Mouse (Mus musculus) kidney, adult 10 weeks (tissue): ENCODE results near the gene Usp30. TPM values are rescaled to one million over a fixed set of nuclear protein-coding genes. Genes with fewer than 3 reads are reported as not detected.

ENCODE experiments used
- polyA plus RNA-seq: library from polyadenylated mRNA; stranded (reverse); fragments of 350-450 nt; fragmentation: Illumina TruSeq; extraction: RNeasy Lipid Tissue Mini Kit (QIAGEN cat#74804); gene quantifications from one replicate; pipeline ENCODE4 v1.2.3, GENCODE M21; 2014; ENCODE audit warnings: low read depth, low replicate concordance

The Usp30 gene
- 1.9 TPM for polyA plus RNA-seq

DNA sequence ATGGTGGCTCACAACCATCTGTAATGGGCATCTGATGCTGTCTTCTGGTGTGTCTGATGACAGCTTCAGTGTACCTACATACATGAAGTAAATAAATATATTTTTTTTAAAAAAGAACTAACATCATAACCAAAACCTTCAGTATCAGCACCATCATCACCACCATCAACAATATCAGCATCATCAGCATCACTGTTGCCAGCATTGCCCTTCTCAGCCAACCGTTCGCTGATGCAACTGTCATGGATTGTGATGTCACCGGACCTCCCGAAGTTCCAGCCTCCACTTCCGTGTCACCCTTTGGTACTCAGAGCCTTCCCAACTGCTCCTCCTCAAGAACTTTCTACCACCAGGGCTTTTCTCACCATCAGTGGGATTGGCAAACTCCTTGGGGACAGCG is at the start of gene Usp30:
Gene Usp30 (plus strand): TSS at position 301 of the 400 bp plus-strand sequence.

DNA sequence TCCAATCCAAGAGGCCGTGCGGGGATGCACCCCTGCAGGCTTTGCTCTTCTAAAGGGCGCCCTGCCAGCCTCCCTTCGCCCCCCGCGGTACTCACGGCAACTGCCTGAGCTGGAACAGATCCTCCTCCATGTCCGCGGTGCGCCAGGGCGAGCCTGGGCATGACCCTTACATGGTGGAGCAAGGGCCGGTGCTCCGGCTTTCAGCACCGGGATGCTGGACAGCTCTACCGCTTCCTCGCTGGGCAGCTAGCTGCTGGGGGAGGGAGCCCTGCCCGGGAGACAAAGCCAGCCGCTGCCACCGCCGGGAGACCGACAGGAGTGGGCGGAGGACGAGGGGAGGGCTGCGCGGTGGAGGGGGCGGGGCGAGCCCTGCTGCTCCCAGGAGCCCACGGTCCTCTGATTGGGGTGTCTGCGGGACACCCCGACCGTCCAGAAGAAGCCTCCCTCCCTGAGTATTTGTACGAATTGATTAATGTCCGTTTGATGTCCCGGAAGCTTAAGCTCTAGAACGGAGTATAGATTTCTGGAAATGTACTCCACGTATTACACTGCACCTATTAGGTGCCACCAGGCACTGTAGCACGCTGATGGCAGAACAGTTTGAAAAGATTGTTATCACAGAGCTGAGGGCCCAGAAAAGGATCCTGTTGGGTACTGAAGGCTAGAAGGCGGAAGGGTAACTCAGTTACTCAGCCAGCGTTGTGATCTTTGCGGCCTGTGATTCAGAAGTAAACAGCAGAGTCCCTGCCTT is 26.0 kb downstream of the Usp30 start, which contains the start of gene Svop:
Gene Svop (minus strand): TSS at position 514 of the 751 bp plus-strand sequence.

DNA sequence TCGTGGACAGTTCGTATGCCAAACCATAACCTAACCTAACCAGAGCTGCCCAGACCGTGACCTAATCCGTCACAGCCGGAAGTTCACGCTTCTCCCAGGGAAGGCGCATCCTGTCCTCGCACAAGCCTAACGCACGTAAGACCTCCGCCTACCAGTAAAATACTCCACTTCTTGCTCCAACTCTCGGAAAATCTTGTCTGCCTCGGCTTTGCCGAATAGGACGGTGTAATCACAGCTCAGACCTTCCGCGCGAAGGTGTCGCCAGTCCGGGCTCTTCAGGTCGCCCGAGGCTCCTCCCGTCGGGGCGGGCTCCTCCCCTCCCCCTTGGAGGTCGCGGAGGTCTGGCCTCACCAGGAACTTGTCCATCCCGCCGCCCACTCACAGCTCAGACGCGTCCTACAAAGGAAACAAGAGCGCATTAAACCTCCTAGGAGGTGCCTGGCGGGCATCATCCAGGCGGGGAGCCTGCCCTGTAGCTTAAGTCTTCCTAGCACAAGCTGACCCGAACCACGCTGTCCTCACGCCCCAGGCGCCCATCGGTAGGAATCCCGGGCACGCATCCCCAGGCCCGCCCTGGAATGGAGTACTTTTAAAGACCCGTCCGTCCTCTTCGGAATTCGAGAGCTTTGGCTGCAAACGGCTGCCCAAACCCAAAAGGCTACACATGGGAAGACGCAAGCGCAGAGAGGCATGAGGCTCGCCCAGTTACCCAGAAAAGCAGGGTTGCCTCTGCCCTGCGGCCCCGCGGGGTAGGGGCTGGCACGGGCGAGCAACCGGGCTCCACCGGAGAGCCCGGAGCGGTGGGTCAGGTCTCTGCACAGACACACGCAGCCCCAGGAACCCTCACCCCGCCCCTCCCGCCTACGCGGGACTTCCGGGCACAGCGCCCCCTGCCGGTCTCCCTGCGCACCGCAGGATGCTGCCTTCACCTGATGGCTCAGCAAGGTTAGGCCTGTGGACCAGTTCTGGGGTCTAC is 62.4 kb downstream of the Usp30 start, which contains the start of gene Alkbh2:
Gene Alkbh2 (minus strand): TSS at position 845 of the 976 bp plus-strand sequence.

DNA sequence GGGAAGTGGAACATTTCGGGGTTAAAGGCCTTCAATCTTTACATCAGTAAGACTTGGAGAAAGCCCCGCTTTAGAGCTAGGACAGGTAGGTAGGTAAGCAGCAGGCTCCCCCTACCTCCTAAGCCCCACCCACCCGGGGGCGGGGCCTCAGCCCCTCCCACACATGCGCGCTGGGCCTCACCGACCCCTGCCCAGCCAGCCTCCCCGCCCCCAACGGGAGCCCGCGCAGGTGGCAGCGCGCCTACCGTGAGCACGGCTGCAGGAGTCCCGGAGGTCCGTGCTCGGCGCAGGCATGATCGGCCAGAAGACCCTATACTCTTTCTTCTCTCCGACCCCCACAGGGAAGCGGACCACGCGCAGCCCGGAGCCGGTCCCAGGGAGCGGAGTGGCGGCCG is 64.9 kb downstream of the Usp30 start, which contains the start of gene Ung:
Gene Ung (plus strand): TSS at position 176 of the 395 bp plus-strand sequence.

DNA sequence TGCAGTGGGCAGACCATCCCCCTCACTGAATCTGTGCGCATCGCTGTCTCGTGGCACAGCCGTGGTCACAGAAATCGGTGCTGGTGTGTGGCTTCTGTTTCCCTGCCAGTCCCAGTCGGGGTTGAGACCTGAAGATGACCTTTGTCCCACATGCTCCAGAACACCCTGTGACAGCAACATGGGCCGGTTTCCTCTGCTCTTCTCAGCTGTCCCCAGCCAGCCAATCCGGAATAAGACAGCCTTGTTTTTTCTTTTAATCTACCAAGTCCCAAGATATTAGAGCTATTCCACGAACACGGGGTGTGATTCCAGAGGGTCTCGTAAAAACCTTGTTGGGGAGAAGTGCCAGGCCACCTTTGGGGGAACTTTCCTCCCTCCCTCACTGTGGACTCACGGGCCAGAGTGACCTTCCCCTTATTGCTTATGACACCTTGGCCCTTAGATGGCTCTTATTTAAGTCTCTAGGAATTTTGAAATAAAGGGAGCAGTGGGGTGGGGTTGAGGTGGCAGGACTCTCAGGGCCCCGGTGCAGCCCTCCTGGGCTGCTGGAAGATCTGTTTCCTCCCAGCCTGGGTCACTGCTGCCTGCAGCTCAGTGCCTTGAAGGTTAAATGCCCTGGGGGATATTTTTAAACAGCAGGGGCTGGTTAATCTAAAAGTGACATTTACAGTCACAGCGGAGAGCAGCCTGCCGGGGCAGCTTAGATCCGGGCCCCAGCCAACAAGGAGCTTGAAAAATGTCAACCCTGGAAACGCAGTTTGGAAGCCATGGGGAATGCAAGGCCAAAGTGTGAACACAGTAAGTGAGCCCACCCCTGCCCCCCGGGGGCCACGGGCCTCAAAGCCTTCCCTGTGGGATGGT is 81.0 kb downstream of the Usp30 start, which contains the start of gene Acacb:
Gene Acacb (plus strand): TSS at position 508 of the 861 bp plus-strand sequence.

Other genes starting within 250 kb of the Usp30 start
- gene Selplg, start 232.8 kb upstream of the Usp30 start, polyA plus RNA-seq: not detected
- 11.6 TPM for gene Coro1c, start 156.7 kb upstream of the Usp30 start, polyA plus RNA-seq
- 3.2 TPM for gene Ssh1, start 71.6 kb upstream of the Usp30 start, polyA plus RNA-seq
- gene Dao, start 61.8 kb upstream of the Usp30 start, polyA plus RNA-seq: 20.9 TPM
- gene Svop, start 26.1 kb downstream of the Usp30 start, polyA plus RNA-seq: not detected
- not detected for gene Alkbh2, start 62.8 kb downstream of the Usp30 start, polyA plus RNA-seq
- gene Ung, start 64.9 kb downstream of the Usp30 start, polyA plus RNA-seq: 0.28 TPM
- 1.4 TPM for gene Acacb, start 81.1 kb downstream of the Usp30 start, polyA plus RNA-seq
- not detected for gene Foxn4, start 208.3 kb downstream of the Usp30 start, polyA plus RNA-seq
- gene Myo1h, start 223.7 kb downstream of the Usp30 start, polyA plus RNA-seq: not detected